Mouse (Mus musculus): ENCODE data around the gene Clns1a.
A peak's percentile ranks its signal among the peaks of the same experiment; 100 is the strongest.

The Clns1a gene

GRCm38 (mm10) chr7:97766406-97767166, 70.2 kb downstream of the Clns1a start:
- peak; percentile 46 for DNase-seq (ENCODE audit: low read depth)

- DNase-seq (ENCODE audit: low read depth): no peak
Measured at GRCm38 (mm10) chr7:97767841-97768240, 71.4 kb downstream of the Clns1a start.

GRCm38 (mm10) chr7:97769020-97769419, 72.6 kb downstream of the Clns1a start:
- no peak for DNase-seq (ENCODE audit: low read depth)

Data from 416B (cell line).